Mouse (Mus musculus) neural tube, embryonic 13.5 days (tissue): ENCODE results near the gene Olfr1234. TPM values are rescaled to one million over a fixed set of nuclear protein-coding genes. Genes with fewer than 3 reads are reported as not detected.

Experiments
- ATAC-seq: fragments of 200-750 bp; cut with Nextera tagmentation; 2 replicates; pipeline ENCODE4 v1.8.0; 2017; ENCODE audit warnings: low read depth, mild to moderate bottlenecking, moderate TSS enrichment, moderate library complexity
- H3K27ac ChIP-seq: fragments of 300-500 bp; sonication (generic); replicated peaks from 2 replicates; pipeline ENCODE4 v1.5.1; 2015; ENCODE audit warnings: moderate library complexity, mild to moderate bottlenecking, inconsistent platforms
- H3K27me3 ChIP-seq: fragments of 300-500 bp; sonication (generic); 2 replicates; pipeline ENCODE4 v1.6.1; 2015; ENCODE audit warnings: mild to moderate bottlenecking, inconsistent platforms
- H3K36me3 ChIP-seq: fragments of 300-500 bp; sonication (generic); 2 replicates; pipeline ENCODE4 v1.6.1; 2015; ENCODE audit warnings: mild to moderate bottlenecking, inconsistent platforms
- H3K4me1 ChIP-seq: fragments of 300-500 bp; sonication (generic); replicated peaks from 2 replicates; pipeline ENCODE4 v1.6.1; 2015; ENCODE audit warnings: inconsistent platforms
- H3K4me2 ChIP-seq: fragments of 300-500 bp; sonication (generic); 2 replicates; pipeline ENCODE4 v1.6.1; 2015; ENCODE audit warnings: inconsistent platforms, mild to moderate bottlenecking, moderate library complexity
- H3K4me3 ChIP-seq: fragments of 300-500 bp; sonication (generic); 2 replicates; pipeline ENCODE4 v1.5.1; 2015; ENCODE audit warnings: mild to moderate bottlenecking, inconsistent platforms
- H3K9ac ChIP-seq: fragments of 300-500 bp; sonication (generic); 2 replicates; pipeline ENCODE4 v1.6.1; 2015; ENCODE audit warnings: moderate library complexity, mild to moderate bottlenecking, inconsistent platforms
- H3K9me3 ChIP-seq: fragments of 300-500 bp; sonication (generic); 2 replicates; pipeline ENCODE4 v1.6.1; 2016; ENCODE audit warnings: inconsistent platforms
- WGBS: fragments of 180-500 bp; shearing (Covaris S2); methylation state at CpG from one replicate; pipeline ENCODE4 v1.1.7; 2015; 5-methylcytosine and 5-hydroxymethylcytosine counted together
- polyA plus RNA-seq: library from polyadenylated mRNA; unstranded; fragments of >200 nt; fragmentation: Nextera tagmentation; extraction: Ambion mirVana; gene quantifications from 2 replicates; pipeline ENCODE4 v1.2.1, GENCODE M21; 2015

Gene Olfr1234
- polyA plus RNA-seq, result not detected in 2 replicates

DNA sequence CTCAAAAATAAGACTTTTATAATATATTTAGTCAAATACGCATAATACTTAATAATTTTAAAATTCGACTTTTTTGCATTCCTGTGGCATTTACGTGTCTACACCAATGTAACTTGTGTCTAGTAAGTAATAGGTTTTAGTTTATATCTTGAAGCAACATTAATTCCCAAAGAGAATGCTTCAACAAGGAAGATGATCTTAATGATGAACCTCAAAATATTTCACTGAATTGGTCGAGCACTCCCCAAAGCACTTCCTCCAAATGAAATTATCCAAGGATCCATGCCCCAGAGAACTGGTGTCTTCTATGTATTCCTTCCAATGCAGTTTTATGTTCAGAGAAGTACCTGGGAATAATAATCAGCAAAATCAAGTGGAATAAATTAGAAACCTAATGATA lies at the start of gene Olfr1234:
Olfr1234 (minus strand) TSS at position 101 of the 400 bp plus-strand sequence.
- Histone ChIP-seq H3K9ac (no peak within 1 kb of the TSS), H3K9me3 (no peaks in the 10 kb centered on the region), H3K27ac (no peak within 1 kb of the TSS), H3K4me1 (no peaks in the 10 kb centered on the region), H3K36me3 (no peaks in the 10 kb centered on the region), H3K27me3 (no peaks in the 10 kb centered on the region), H3K4me2 (no peak within 1 kb of the TSS), H3K4me3 (no peak within 1 kb of the TSS)
- no peak for ATAC-seq
- 87% methylated on average over 4 of the region's 4 CpGs for WGBS

DNA sequence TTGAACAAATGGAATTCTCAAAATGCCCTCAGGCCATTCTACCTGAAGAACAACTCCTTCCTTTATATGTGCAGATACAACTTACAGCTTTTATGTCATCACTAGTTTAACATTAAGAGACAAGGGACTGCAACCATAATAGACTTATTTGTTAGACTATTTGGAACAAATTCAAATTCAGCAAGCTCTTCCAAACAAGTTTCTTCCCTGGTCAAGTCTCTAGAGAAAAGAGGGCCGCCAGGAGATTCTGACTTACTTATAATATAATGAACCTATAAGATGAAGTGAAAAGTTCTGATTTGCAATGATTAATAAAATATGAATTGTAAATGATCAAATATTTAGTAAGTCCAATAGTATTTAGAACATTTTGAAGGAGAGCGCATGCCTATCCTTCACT lies 44.9 kb upstream of the Olfr1234 start, which contains the start of gene Olfr1238:
Olfr1238 (minus strand) TSS at position 101 of the 400 bp plus-strand sequence.
- Histone ChIP-seq H3K9me3 (no peaks in the 10 kb centered on the region), H3K4me2 (no peak within 1 kb of the TSS)
- 95% methylated on average over 2 of the region's 2 CpGs for WGBS

DNA sequence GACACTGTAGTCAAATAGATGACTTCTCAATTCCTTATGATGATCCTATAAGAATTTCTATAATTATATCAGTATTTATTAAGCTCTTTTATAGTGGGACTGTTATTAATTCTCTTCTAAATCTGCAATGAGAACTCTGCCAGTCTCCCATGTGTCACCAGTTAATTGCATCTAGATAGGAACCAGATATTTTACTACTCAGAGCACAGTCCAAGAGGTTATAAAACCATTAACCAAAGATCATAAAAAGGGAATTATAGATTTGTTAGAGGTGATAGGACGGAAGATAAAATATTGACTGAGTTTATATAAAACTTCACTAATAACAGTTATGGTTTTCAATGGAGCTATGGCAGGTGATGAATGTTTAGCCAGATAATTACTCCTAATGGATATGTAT lies 36.2 kb upstream of the Olfr1234 start:
- H3K4me1 ChIP-seq, result no peaks in the 10 kb centered on the region
- H3K4me3 ChIP-seq, result no peak overlapping the region
- H3K9me3 ChIP-seq, result no peaks in the 10 kb centered on the region
- H3K9ac ChIP-seq, result no peak overlapping the region
- 85% methylated on average over 1 of the region's 1 CpGs for WGBS
- H3K27me3 ChIP-seq, result no peaks in the 10 kb centered on the region
- H3K4me2 ChIP-seq, result no peak overlapping the region
- H3K36me3 ChIP-seq, result no peaks in the 10 kb centered on the region
- H3K27ac ChIP-seq, result no peak overlapping the region
- ATAC-seq, result no peak

More for the DNA sequence above, 44.9 kb upstream of the Olfr1234 start, which contains the start of gene Olfr1238:
- Histone ChIP-seq H3K27ac (no peak within 1 kb of the TSS), H3K27me3 (no peaks in the 10 kb centered on the region), H3K4me1 (no peaks in the 10 kb centered on the region), H3K9ac (no peak within 1 kb of the TSS), H3K36me3 (no peaks in the 10 kb centered on the region), H3K4me3 (no peak within 1 kb of the TSS)
- no peak for ATAC-seq

DNA sequence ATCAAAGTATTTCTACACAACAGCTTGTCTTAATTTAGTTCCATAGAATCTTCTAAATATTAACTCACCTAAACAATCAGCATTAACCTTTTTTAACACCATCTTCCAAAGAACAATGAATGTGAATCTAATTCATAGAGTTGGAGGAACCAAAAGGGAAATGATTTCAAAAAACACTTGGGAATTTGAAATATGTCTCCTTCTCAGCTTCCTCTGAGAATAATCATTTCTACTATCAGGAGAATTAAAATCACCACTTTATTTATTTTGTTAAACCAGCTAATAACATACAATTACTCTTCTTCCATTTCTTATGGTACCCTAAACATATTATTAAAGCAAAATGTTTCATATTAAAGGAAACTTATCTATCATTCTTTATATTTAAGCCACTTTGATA lies 22.4 kb downstream of the Olfr1234 start, which contains the start of gene Olfr1233:
Olfr1233 (minus strand) TSS at position 101 of the 400 bp plus-strand sequence.
- Histone ChIP-seq H3K4me1 (no peaks in the 10 kb centered on the region), H3K4me2 (no peak within 1 kb of the TSS), H3K9me3 (no peaks in the 10 kb centered on the region), H3K36me3 (no peaks in the 10 kb centered on the region), H3K27me3 (no peaks in the 10 kb centered on the region), H3K4me3 (no peak within 1 kb of the TSS), H3K27ac (no peak within 1 kb of the TSS), H3K9ac (no peak within 1 kb of the TSS)
- no peak for ATAC-seq

DNA sequence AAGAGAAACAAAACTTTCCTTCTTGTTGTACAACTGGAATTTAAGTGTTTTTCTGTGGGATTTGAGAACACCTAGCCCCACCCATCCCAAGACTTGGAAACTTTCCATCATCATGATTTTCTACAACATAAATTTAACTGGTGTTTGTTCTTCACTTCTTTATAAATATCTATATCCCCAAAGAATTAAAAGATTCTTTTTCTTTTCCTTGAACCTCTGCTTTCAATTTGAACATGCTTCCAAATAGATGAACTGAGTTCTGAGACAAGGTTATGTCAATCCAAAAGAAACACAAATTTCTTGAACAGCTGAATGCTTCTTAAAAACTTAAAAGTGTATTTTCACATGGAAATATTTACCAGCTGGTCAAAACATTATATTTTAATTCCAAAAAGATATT lies 35.1 kb downstream of the Olfr1234 start, which contains the start of gene Olfr1232:
Olfr1232 (minus strand) TSS at position 101 of the 400 bp plus-strand sequence.
- no peaks in the 10 kb centered on the region for H3K27me3 ChIP-seq
- no peaks in the 10 kb centered on the region for H3K36me3 ChIP-seq
- no peak within 1 kb of the TSS for H3K27ac ChIP-seq
- H3K9ac ChIP-seq, result no peak within 1 kb of the TSS
- no peak for ATAC-seq
- no peak within 1 kb of the TSS for H3K4me2 ChIP-seq
- H3K4me3 ChIP-seq, result no peak within 1 kb of the TSS
- no peaks in the 10 kb centered on the region for H3K9me3 ChIP-seq
- no peaks in the 10 kb centered on the region for H3K4me1 ChIP-seq

Other genes starting within 250 kb of the Olfr1234 start
- gene Olfr1221, start 247.6 kb downstream of the Olfr1234 start, polyA plus RNA-seq, result not detected in 2 replicates
- not detected in 2 replicates for gene Olfr1222, start 231.8 kb downstream of the Olfr1234 start, polyA plus RNA-seq
- not detected in 2 replicates for gene Olfr1223, start 213.3 kb downstream of the Olfr1234 start, polyA plus RNA-seq
- gene Olfr1224-ps1, start 200.8 kb downstream of the Olfr1234 start, polyA plus RNA-seq, result not detected in 2 replicates
- gene Olfr1225, start 190.2 kb downstream of the Olfr1234 start, polyA plus RNA-seq, result not detected in 2 replicates
- gene Olfr1226, start 164.8 kb downstream of the Olfr1234 start, polyA plus RNA-seq, result not detected in 2 replicates
- not detected in 2 replicates for gene Olfr1228, start 110.8 kb downstream of the Olfr1234 start, polyA plus RNA-seq
- not detected in 2 replicates for gene Olfr1229, start 76.9 kb downstream of the Olfr1234 start, polyA plus RNA-seq
- gene Olfr1230, start 67.6 kb downstream of the Olfr1234 start, polyA plus RNA-seq, result not detected in 2 replicates
- not detected in 2 replicates for gene Olfr1231, start 57.8 kb downstream of the Olfr1234 start, polyA plus RNA-seq
- not detected in 2 replicates for gene Olfr1232, start 35.2 kb downstream of the Olfr1234 start, polyA plus RNA-seq
- gene Olfr1233, start 22.5 kb downstream of the Olfr1234 start, polyA plus RNA-seq, result not detected in 2 replicates
- not detected in 2 replicates for gene Olfr1238, start 44.8 kb upstream of the Olfr1234 start, polyA plus RNA-seq
- not detected in 2 replicates for gene Olfr1239, start 55.5 kb upstream of the Olfr1234 start, polyA plus RNA-seq
- not detected in 2 replicates for gene Olfr1240, start 78.1 kb upstream of the Olfr1234 start, polyA plus RNA-seq
- not detected in 2 replicates for gene Olfr1241, start 122.3 kb upstream of the Olfr1234 start, polyA plus RNA-seq
- not detected in 2 replicates for gene Olfr1242, start 133.5 kb upstream of the Olfr1234 start, polyA plus RNA-seq
- gene Olfr1243, start 166.6 kb upstream of the Olfr1234 start, polyA plus RNA-seq, result not detected in 2 replicates
- not detected in 2 replicates for gene Olfr1245, start 213.6 kb upstream of the Olfr1234 start, polyA plus RNA-seq
- not detected in 2 replicates for gene Olfr1246, start 228.3 kb upstream of the Olfr1234 start, polyA plus RNA-seq
- not detected in 2 replicates for gene Olfr1247, start 249.3 kb upstream of the Olfr1234 start, polyA plus RNA-seq